Mouse (Mus musculus) lung, postnatal 0 days (tissue): Measurements from ENCODE around the gene Robo1.

ENCODE experiments used
- CTCF ChIP-seq: IDR thresholded peaks from 2 replicates; pipeline ENCODE4 v1.5.1; 2016; ENCODE audit warnings: antibody characterized with exemption, mild to moderate bottlenecking
- EP300 ChIP-seq: IDR thresholded peaks from 2 replicates; pipeline ENCODE4 v1.6.1; 2016; ENCODE audit warnings: antibody characterized with exemption, mild to moderate bottlenecking, control low read depth

DNA sequence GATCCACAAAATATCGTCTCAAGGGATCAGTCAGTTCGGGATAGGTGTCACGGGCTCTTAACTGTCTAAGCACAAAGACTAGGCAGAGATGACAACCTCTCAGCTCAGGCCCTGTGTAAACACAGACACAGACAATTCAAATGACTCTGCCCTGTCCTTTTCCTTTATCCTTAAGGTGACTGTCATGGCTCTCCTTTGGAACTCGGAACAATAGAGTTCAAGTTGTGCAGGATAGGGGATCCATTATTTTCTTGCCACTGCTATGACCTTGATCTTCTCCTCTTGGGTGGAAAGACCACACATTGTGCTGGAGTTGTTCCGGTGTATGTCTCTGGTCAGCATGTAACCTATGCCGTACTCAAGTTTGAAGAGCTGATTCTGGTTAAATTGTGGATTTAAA, 395.4 kb downstream of the Robo1 start:
- TF ChIP-seq EP300 (no peak), CTCF (no peak)
